Mouse (Mus musculus) liver, embryonic 14.5 days (tissue): ENCODE results near the gene Stat2.

ENCODE experiments used
- CTCF ChIP-seq: IDR thresholded peaks from 2 replicates; pipeline ENCODE4 v1.5.1; 2016; ENCODE audit warnings: antibody characterized with exemption, low read depth, control low read depth
- EP300 ChIP-seq: IDR thresholded peaks from 2 replicates; pipeline ENCODE4 v1.6.1; 2016; ENCODE audit warnings: antibody characterized with exemption, low read depth

- peak; percentile 93 for TF ChIP-seq CTCF
- no peak for TF ChIP-seq EP300
Observed at GRCm38 (mm10) chr10:128335582-128335981, 65.2 kb downstream of the Stat2 start.
